Mouse (Mus musculus) kidney, adult 2 months (tissue): Measurements from ENCODE around the gene Dnajb11.

Source experiments
- CTCF ChIP-seq: fragments of 200-500 bp; conservative IDR thresholded peaks from 2 replicates; pipeline ENCODE4 v1.5.1; 2011; ENCODE audit warnings: low read depth, mild to moderate bottlenecking, control low read depth, low read length, moderate library complexity, mixed read lengths; ENCODE audit not compliant: insufficient read depth, insufficient read length
- POLR2A ChIP-seq: fragments of 200-500 bp; IDR thresholded peaks from one replicate; pipeline ENCODE4 v1.6.1; 2011; ENCODE audit warnings: low read depth, low read length, control low read depth

DNA sequence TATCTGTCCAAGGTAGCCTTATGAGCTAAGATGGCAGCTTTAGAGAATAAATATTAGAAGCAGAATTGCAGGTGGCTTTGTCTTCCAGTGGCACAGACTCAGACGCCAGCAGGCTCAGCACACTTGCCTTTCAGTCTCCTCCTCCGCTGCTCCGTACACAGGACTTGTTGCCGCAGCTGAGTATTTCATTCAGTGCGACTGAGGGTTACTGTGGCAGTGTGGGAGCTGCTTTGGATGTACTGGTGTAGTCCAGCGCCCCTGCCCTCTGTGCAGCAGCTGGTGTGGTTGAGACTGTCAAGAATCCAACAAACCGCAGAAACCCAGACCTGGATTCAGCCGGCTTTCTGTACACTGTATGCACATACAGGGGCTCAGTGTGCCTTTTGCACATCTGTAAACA lies 14.8 kb downstream of the Dnajb11 start:
- TF ChIP-seq CTCF (no peak), POLR2A (no peak)
